Mouse (Mus musculus) heart, embryonic 16.5 days (tissue): ENCODE data around the gene Anp32e. TPM values are rescaled to one million over a fixed set of nuclear protein-coding genes. Genes with fewer than 3 reads are reported as not detected.
A peak's percentile ranks its signal among the peaks of the same experiment; 100 is the strongest.

ENCODE experiments used
- ATAC-seq: fragments of 200-750 bp; cut with Nextera tagmentation; replicated peaks from 2 replicates; pipeline ENCODE4 v1.8.0; 2017; ENCODE audit warnings: moderate number of reproducible peaks; ENCODE audit not compliant: insufficient read depth, low FRiP score; ENCODE audit errors: extremely low read depth
- H3K27ac ChIP-seq: fragments of 300-500 bp; sonication (generic); 2 replicates; pipeline ENCODE4 v1.5.1; 2014; ENCODE audit warnings: mild to moderate bottlenecking, low read length, control low read depth, moderate library complexity
- H3K27me3 ChIP-seq: fragments of 300-500 bp; sonication (generic); 2 replicates; pipeline ENCODE4 v1.6.1; 2014; ENCODE audit warnings: low read length, mixed read lengths; ENCODE audit not compliant: control insufficient read depth, insufficient read depth
- H3K36me3 ChIP-seq: fragments of 300-500 bp; sonication (generic); 2 replicates; pipeline ENCODE4 v1.6.1; 2014; ENCODE audit not compliant: control insufficient read depth, insufficient read depth
- H3K4me1 ChIP-seq: fragments of 300-500 bp; sonication (generic); 2 replicates; pipeline ENCODE4 v1.6.1; 2014; ENCODE audit warnings: low read length, mixed read lengths; ENCODE audit not compliant: control insufficient read depth, insufficient read depth
- H3K4me2 ChIP-seq: fragments of 300-500 bp; sonication (generic); 2 replicates; pipeline ENCODE4 v1.6.1; 2014; ENCODE audit warnings: low read depth, mild to moderate bottlenecking, control low read depth, low read length
- H3K4me3 ChIP-seq: fragments of 300-500 bp; sonication (generic); 2 replicates; pipeline ENCODE4 v1.5.1; 2014; ENCODE audit warnings: mild to moderate bottlenecking, control low read depth, low read length
- H3K9ac ChIP-seq: fragments of 300-500 bp; sonication (generic); 2 replicates; pipeline ENCODE4 v1.6.1; 2014; ENCODE audit warnings: low read length, control low read depth
- H3K9me3 ChIP-seq: fragments of 300-500 bp; sonication (generic); replicated peaks from 2 replicates; pipeline ENCODE4 v1.6.1; 2016; ENCODE audit warnings: low read length; ENCODE audit not compliant: control insufficient read depth
- WGBS: fragments of 180-500 bp; shearing (Covaris S2); extraction: QIAGEN DNeasy Blood & Tissue Kit; methylation state at CpG from one replicate; pipeline ENCODE4 v1.1.7; 2014; 5-methylcytosine and 5-hydroxymethylcytosine counted together
- polyA plus RNA-seq: library from polyadenylated mRNA; unstranded; fragments of >200 nt; fragmentation: Nextera tagmentation; extraction: Ambion mirVana; gene quantifications from 2 replicates; pipeline ENCODE4 v1.2.1, GENCODE M21; 2015

Gene Anp32e
- polyA plus RNA-seq, 1 experiment from 2014 or later, result 233 TPM

- Histone ChIP-seq H3K9me3 (no peaks in the 10 kb centered on the region), H3K4me2 (peak overlapping the region; percentile 73), H3K27ac (peak overlapping the region; percentile 96), H3K4me1 (peaks cover 45% of the 10 kb centered on the region), H3K4me3 (peak overlapping the region; percentile 73), H3K36me3 (peaks cover 36% of the 10 kb centered on the region), H3K27me3 (no peaks in the 10 kb centered on the region), H3K9ac (peak overlapping the region; percentile 97)
- WGBS, result 8% methylated on average over 4 of the region's 4 CpGs
- 0 out of 2 replicates have a peak, but pooled peaks have one; percentile 11 for ATAC-seq
These were observed 64.8 kb downstream of the Anp32e start for GRCm38 (mm10) chr3:95993881-95994280.

DNA sequence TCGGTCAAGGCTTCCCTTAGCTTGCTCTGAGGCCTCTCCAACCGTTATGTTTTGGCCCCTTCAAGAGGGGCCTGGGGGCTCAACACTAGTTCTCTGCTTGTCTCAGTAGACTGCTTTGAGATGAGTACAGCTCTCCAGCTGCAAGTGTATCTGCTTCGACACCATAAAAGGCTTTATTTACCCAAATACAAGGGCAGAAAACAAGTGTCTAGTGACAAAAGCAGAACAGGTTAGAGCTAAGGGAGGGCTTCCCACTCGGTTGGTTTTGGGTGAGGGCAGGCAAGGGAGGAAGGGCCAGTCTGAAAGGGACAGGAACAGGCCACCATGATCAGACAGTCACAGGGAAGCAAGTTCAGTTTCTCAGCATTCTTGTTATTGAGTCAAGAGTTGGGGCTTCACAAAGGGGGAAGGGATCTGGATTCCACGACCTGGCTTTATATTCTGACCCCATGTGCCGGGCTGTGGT is 65.4 kb downstream of the Anp32e start:
- Histone ChIP-seq H3K36me3 (peaks cover 30% of the 10 kb centered on the region), H3K27me3 (no peaks in the 10 kb centered on the region), H3K4me3 (peak overlapping the region; percentile 73), H3K4me1 (peaks cover 40% of the 10 kb centered on the region), H3K4me2 (peak overlapping the region; percentile 73), H3K27ac (peak overlapping the region; percentile 96), H3K9me3 (no peaks in the 10 kb centered on the region), H3K9ac (peak overlapping the region; percentile 97)
- no peak for ATAC-seq
- 3% methylated on average over 6 of the region's 6 CpGs for WGBS

- peak; percentile 43 for ATAC-seq
- WGBS, result under 1% methylated on average over 42 of the region's 51 CpGs
- peak overlapping the region; percentile 73 for H3K4me3 ChIP-seq
- H3K9ac ChIP-seq, result peak overlapping the region; percentile 97
- peak overlapping the region; percentile 73 for H3K4me2 ChIP-seq
- no peaks in the 10 kb centered on the region for H3K27me3 ChIP-seq
- peak overlapping the region; percentile 96 for H3K27ac ChIP-seq
- no peaks in the 10 kb centered on the region for H3K9me3 ChIP-seq
- peaks cover 22% of the 10 kb centered on the region for H3K36me3 ChIP-seq
- peaks cover 43% of the 10 kb centered on the region for H3K4me1 ChIP-seq
These were observed 66.1 kb downstream of the Anp32e start for GRCm38 (mm10) chr3:95994975-95995801.

- H3K9me3 ChIP-seq, result no peaks in the 10 kb centered on the region
- peak within 1 kb of the TSS; percentile 96 for H3K27ac ChIP-seq
- H3K4me3 ChIP-seq, result peak within 1 kb of the TSS; percentile 73
- peaks cover 49% of the 10 kb centered on the region for H3K4me1 ChIP-seq
- H3K9ac ChIP-seq, result peak within 1 kb of the TSS; percentile 97
- under 1% methylated on average over 76 of the region's 84 CpGs for WGBS
- H3K27me3 ChIP-seq, result no peaks in the 10 kb centered on the region
- peaks cover 15% of the 10 kb centered on the region for H3K36me3 ChIP-seq
- peak; percentile 46 for ATAC-seq
- peak within 1 kb of the TSS; percentile 73 for H3K4me2 ChIP-seq
These were observed 66.9 kb downstream of the Anp32e start, which contains the start of gene Plekho1 for GRCm38 (mm10) chr3:95995802-95996428. TSS of gene Plekho1 (minus strand) at chr3:95996001.

DNA sequence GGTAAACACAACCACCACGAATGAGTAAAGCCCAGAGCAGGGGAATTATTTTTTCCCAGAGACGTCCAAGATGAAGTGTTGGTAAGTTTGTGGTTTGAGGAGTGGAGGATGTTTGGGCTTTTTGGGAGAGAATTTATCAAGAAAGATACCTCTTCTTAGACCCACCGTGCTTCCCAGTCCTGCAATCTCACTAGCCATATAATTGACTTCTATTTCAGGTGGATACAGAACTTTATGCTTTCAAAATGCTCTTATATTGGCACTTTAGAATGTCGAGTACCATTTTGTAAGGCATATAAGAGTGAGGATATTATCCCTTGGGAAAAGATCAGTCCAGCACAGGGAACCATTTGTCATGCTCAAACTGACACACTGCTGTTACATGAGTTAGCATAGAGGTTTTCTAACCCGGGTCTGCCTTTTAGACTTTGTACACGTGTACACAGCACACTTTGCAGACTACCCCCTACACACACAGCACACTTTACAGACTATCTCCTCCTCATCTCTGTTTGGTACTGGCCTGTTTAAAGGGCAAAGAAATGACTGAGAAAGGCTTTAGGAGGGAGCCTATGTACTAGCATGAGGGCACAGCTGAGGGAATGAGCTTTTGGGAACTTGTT is 67.5 kb downstream of the Anp32e start:
- Histone ChIP-seq H3K4me1 (peaks cover 48% of the 10 kb centered on the region), H3K27ac (peak overlapping the region; percentile 96), H3K27me3 (no peaks in the 10 kb centered on the region), H3K9ac (peak overlapping the region; percentile 97), H3K36me3 (peaks cover 10% of the 10 kb centered on the region), H3K9me3 (no peaks in the 10 kb centered on the region), H3K4me2 (peak overlapping the region; percentile 73), H3K4me3 (peak overlapping the region; percentile 73)
- ATAC-seq, result no peak
- WGBS, result 7% methylated on average over 6 of the region's 6 CpGs

Other genes with a start within 250 kb of the Anp32e start
- gene Adamtsl4, start 241.3 kb upstream of the Anp32e start, polyA plus RNA-seq, result 8.5 and 13.7 TPM in 2 replicates
- 44.1 and 49.2 TPM in 2 replicates for gene Ecm1, start 189.7 kb upstream of the Anp32e start, polyA plus RNA-seq
- gene Tars2, start 169.0 kb upstream of the Anp32e start, polyA plus RNA-seq, result 41.3 and 43.3 TPM in 2 replicates
- 17.9 and 19.2 TPM in 2 replicates for gene Rprd2, start 110.4 kb upstream of the Anp32e start, polyA plus RNA-seq
- 31.6 and 34.7 TPM in 2 replicates for gene Prpf3, start 73.4 kb upstream of the Anp32e start, polyA plus RNA-seq
- 356 and 374 TPM in 2 replicates for gene Mrps21, start 57.7 kb upstream of the Anp32e start, polyA plus RNA-seq
- 3.8 and 4.8 TPM in 2 replicates for gene Ciart, start 47.0 kb upstream of the Anp32e start, polyA plus RNA-seq
- gene BC028528, start 37.2 kb upstream of the Anp32e start, polyA plus RNA-seq, result 41.5 and 48.6 TPM in 2 replicates
- 31.1 and 31.8 TPM in 2 replicates for gene Aph1a, start 35.3 kb upstream of the Anp32e start, polyA plus RNA-seq
- gene Car14, start 24.6 kb upstream of the Anp32e start, polyA plus RNA-seq, result 73.4 and 78.2 TPM in 2 replicates
- 63.3 and 67.1 TPM in 2 replicates for gene Plekho1, start 66.8 kb downstream of the Anp32e start, polyA plus RNA-seq
- 34.6 and 39.4 TPM in 2 replicates for gene Vps45, start 129.2 kb downstream of the Anp32e start, polyA plus RNA-seq
- gene Otud7b, start 175.3 kb downstream of the Anp32e start, polyA plus RNA-seq, result 18.6 and 21.4 TPM in 2 replicates
- 8.7 and 9.4 TPM in 2 replicates for gene Mtmr11, start 232.8 kb downstream of the Anp32e start, polyA plus RNA-seq
- gene Sf3b4, start 243.1 kb downstream of the Anp32e start, polyA plus RNA-seq, result 91.8 and 92.8 TPM in 2 replicates